In genomic region chr1:94078835-94079440, GRCm38 (mm10) we compare ENCODE assay signal across 8 mouse cellular contexts. TPM values are rescaled to one million over a fixed set of nuclear protein-coding genes. Genes with fewer than 3 reads are reported as not detected.
DNase-seq lines count a peak whose midpoint lies in the region; ATAC-seq and TF ChIP-seq lines count a peak whose summit lies in the region.

No protein-coding gene starts in this region.

- DNase-seq in B cell, adult 2 months: peak; percentile 71 to 74
- peak; percentile 72 for DNase-seq in fibroblast of lung, adult 2 months (ENCODE audit: low read depth)
- peak; percentile 81 to 87 for DNase-seq in kidney, postnatal 25 days
- DNase-seq in liver, embryonic 13.5 days: peak; percentile 35
- DNase-seq in telencephalon, adult 2 months (ENCODE audit: low read depth, low spot score): peak; percentile 78

- 3% methylated on average over 9 of the region's 9 CpGs for WGBS in bone marrow, adult 2 months
- WGBS in heart, embryonic 16.5 days: 3% methylated on average over 9 of the region's 9 CpGs
- 3% methylated on average over 9 of the region's 9 CpGs for WGBS in liver, embryonic 13.5 days (ENCODE audit: insufficient replicate concordance)
- WGBS in neural tube, embryonic 13.5 days: 4% methylated on average over 9 of the region's 9 CpGs

- no peaks in the 10 kb centered on the region for H3K27me3 ChIP-seq in heart, embryonic 16.5 days (ENCODE audit: control insufficient read depth, insufficient read depth, low read length)
- H3K27me3 ChIP-seq in liver, embryonic 13.5 days: no peaks in the 10 kb centered on the region
- 0 out of 2 replicates have a peak, but pooled peaks cover 2% of the 10 kb centered on the region for H3K27me3 ChIP-seq in neural tube, embryonic 13.5 days

- TF ChIP-seq CTCF in bone marrow, adult 2 months (IDR thresholded peaks at IDR 0.05; ENCODE audit: control insufficient read depth, insufficient read depth, low read length): peak; percentile 73

- H3K4me1 ChIP-seq in bone marrow, adult 2 months (ENCODE audit: control insufficient read depth, insufficient read depth, low read length): no peaks in the 10 kb centered on the region; the same call in 1 of the 2 replicates
- no peaks in the 10 kb centered on the region for H3K4me1 ChIP-seq in heart, embryonic 16.5 days (ENCODE audit: control insufficient read depth, insufficient read depth, low read length)
- H3K4me1 ChIP-seq in liver, embryonic 13.5 days (replicated peaks): no peaks in the 10 kb centered on the region
- H3K4me1 ChIP-seq in neural tube, embryonic 13.5 days (replicated peaks): no peaks in the 10 kb centered on the region

- no peak overlapping the region for H3K4me2 ChIP-seq in heart, embryonic 16.5 days (ENCODE audit: low read depth, low read length)
- no peak overlapping the region for H3K4me2 ChIP-seq in liver, embryonic 13.5 days
- H3K4me2 ChIP-seq in neural tube, embryonic 13.5 days: no peak overlapping the region

- no peak overlapping the region for H3K27ac ChIP-seq in bone marrow, adult 2 months (ENCODE audit: control insufficient read depth, insufficient read depth, low read depth, low read length, poor library complexity)
- H3K27ac ChIP-seq in heart, embryonic 16.5 days (ENCODE audit: low read length): no peak overlapping the region
- no peak overlapping the region for H3K27ac ChIP-seq in liver, embryonic 13.5 days
- H3K27ac ChIP-seq in neural tube, embryonic 13.5 days (replicated peaks): no peak overlapping the region

- peak; percentile 78 for ATAC-seq in heart, embryonic 16.5 days (replicated peaks; ENCODE audit: extremely low read depth, insufficient read depth, low FRiP score)
- no peak for ATAC-seq in liver, embryonic 13.5 days (ENCODE audit: low read depth)
- ATAC-seq in neural tube, embryonic 13.5 days (ENCODE audit: low read depth): peak; percentile 92

- no peak for TF ChIP-seq POLR2A in bone marrow, adult 2 months (IDR thresholded peaks at IDR 0.05; ENCODE audit: borderline replicate concordance, control insufficient read depth, low read depth, low read length)

- H3K36me3 ChIP-seq in heart, embryonic 16.5 days (ENCODE audit: control insufficient read depth, insufficient read depth): no peaks in the 10 kb centered on the region
- no peaks in the 10 kb centered on the region for H3K36me3 ChIP-seq in liver, embryonic 13.5 days
- no peaks in the 10 kb centered on the region for H3K36me3 ChIP-seq in neural tube, embryonic 13.5 days

- H3K9ac ChIP-seq in heart, embryonic 16.5 days (ENCODE audit: low read length): no peak overlapping the region
- H3K9ac ChIP-seq in liver, embryonic 13.5 days: no peak overlapping the region
- H3K9ac ChIP-seq in neural tube, embryonic 13.5 days: no peak overlapping the region

- H3K9me3 ChIP-seq in heart, embryonic 16.5 days (replicated peaks; ENCODE audit: control insufficient read depth, low read length): no peaks in the 10 kb centered on the region
- H3K9me3 ChIP-seq in liver, embryonic 13.5 days (replicated peaks): no peaks in the 10 kb centered on the region
- H3K9me3 ChIP-seq in neural tube, embryonic 13.5 days: no peaks in the 10 kb centered on the region

- H3K4me3 ChIP-seq in bone marrow, adult 2 months (replicated peaks; ENCODE audit: control insufficient read depth, low read depth, low read length): no peak overlapping the region
- no peak overlapping the region for H3K4me3 ChIP-seq in heart, embryonic 16.5 days (ENCODE audit: low read length)
- H3K4me3 ChIP-seq in liver, embryonic 13.5 days (replicated peaks): no peak overlapping the region
- H3K4me3 ChIP-seq in neural tube, embryonic 13.5 days: no peak overlapping the region

RNA-seq across cellular contexts. Expression of gene Pdcd1, which starts 26.6 kb away (rescaled TPM):
- not detected in 2 replicates for polyA plus RNA-seq in bone marrow, adult 2 months (2011; ENCODE audit: insufficient read depth, insufficient read length, low replicate concordance, missing spikeins)
- polyA plus RNA-seq in heart, embryonic 16.5 days (2015; fragmentation: Nextera tagmentation; extraction: Ambion mirVana): 2.1 and 3.7 TPM in 2 replicates
- polyA plus RNA-seq in liver, embryonic 13.5 days (2015; fragmentation: Nextera tagmentation; extraction: Ambion mirVana): not detected in 2 replicates
- polyA plus RNA-seq in neural tube, embryonic 13.5 days (2015; fragmentation: Nextera tagmentation; extraction: Ambion mirVana): 0.17 TPM in 1 of 2 replicates, not detected in the other

RNA-seq across cellular contexts. Expression of gene Neu4, which starts 58.7 kb away (rescaled TPM):
- not detected in 2 replicates for polyA plus RNA-seq in bone marrow, adult 2 months (2011; ENCODE audit: insufficient read depth, insufficient read length, low replicate concordance, missing spikeins)
- polyA plus RNA-seq in heart, embryonic 16.5 days (2015; fragmentation: Nextera tagmentation; extraction: Ambion mirVana): not detected in 2 replicates
- not detected in 2 replicates for polyA plus RNA-seq in liver, embryonic 13.5 days (2015; fragmentation: Nextera tagmentation; extraction: Ambion mirVana)
- polyA plus RNA-seq in neural tube, embryonic 13.5 days (2015; fragmentation: Nextera tagmentation; extraction: Ambion mirVana): not detected in 2 replicates
